Mouse (Mus musculus) stomach, postnatal 0 days (tissue): ENCODE results near the gene Rnf207. TPM values are rescaled to one million over a fixed set of nuclear protein-coding genes. Genes with fewer than 3 reads are reported as not detected.

ENCODE experiments used
- ATAC-seq: fragments of 200-750 bp; cut with Nextera tagmentation; 2 replicates; pipeline ENCODE4 v1.8.0; 2017; ENCODE audit not compliant: low FRiP score, low TSS enrichment
- DNase-seq: peaks from one replicate; pipeline ENCODE4 v3.0.0-alpha.2; 2016; ENCODE audit warnings: low spot score
- H3K27ac ChIP-seq: fragments of 300-500 bp; sonication (generic); replicated peaks from 2 replicates; pipeline ENCODE4 v1.5.1; 2014; ENCODE audit warnings: mild to moderate bottlenecking, control low read depth
- H3K27me3 ChIP-seq: fragments of 300-500 bp; sonication (generic); 2 replicates; pipeline ENCODE4 v1.6.1; 2014; ENCODE audit warnings: low read length; ENCODE audit not compliant: control insufficient read depth, insufficient read depth
- H3K36me3 ChIP-seq: fragments of 300-500 bp; sonication (generic); 2 replicates; pipeline ENCODE4 v1.6.1; 2014; ENCODE audit warnings: low read length, mixed read lengths; ENCODE audit not compliant: control insufficient read depth, insufficient read depth
- H3K4me1 ChIP-seq: fragments of 300-500 bp; sonication (generic); replicated peaks from 2 replicates; pipeline ENCODE4 v1.6.1; 2014; ENCODE audit warnings: antibody characterized with exemption; ENCODE audit not compliant: control insufficient read depth, insufficient read depth
- H3K4me2 ChIP-seq: fragments of 300-500 bp; sonication (generic); replicated peaks from 2 replicates; pipeline ENCODE4 v1.6.1; 2014; ENCODE audit warnings: low read depth, mild to moderate bottlenecking, control low read depth, moderate library complexity
- H3K4me3 ChIP-seq: fragments of 300-500 bp; sonication (generic); 2 replicates; pipeline ENCODE4 v1.5.1; 2014; ENCODE audit warnings: low read depth, low read length, control low read depth
- H3K9ac ChIP-seq: fragments of 300-500 bp; sonication (generic); 2 replicates; pipeline ENCODE4 v1.6.1; 2014; ENCODE audit warnings: mild to moderate bottlenecking, low read length, control low read depth, mixed read lengths
- H3K9me3 ChIP-seq: fragments of 300-500 bp; sonication (generic); 2 replicates; pipeline ENCODE4 v1.6.1; 2016; ENCODE audit warnings: low read length; ENCODE audit not compliant: control insufficient read depth
- CTCF ChIP-seq: IDR thresholded peaks from 2 replicates; pipeline ENCODE4 v1.5.1; 2016; ENCODE audit warnings: antibody characterized with exemption, low read depth, mild to moderate bottlenecking, moderate library complexity
- EP300 ChIP-seq: optimal IDR thresholded peaks from 2 replicates; pipeline ENCODE3; 2016; ENCODE audit warnings: antibody characterized with exemption
- WGBS: fragments of 180-500 bp; shearing (Covaris S2); extraction: QIAGEN DNeasy Blood & Tissue Kit; methylation state at CpG from one replicate; pipeline ENCODE4 v1.1.7; 2014; 5-methylcytosine and 5-hydroxymethylcytosine counted together
- polyA plus RNA-seq: library from polyadenylated mRNA; unstranded; fragments of >200 nt; fragmentation: Nextera tagmentation; extraction: Ambion mirVana; gene quantifications from 2 replicates; pipeline ENCODE4 v1.2.1, GENCODE M21; 2015

Gene Rnf207
- polyA plus RNA-seq, 1 experiment from 2014 or later: 0.46 TPM

DNA sequence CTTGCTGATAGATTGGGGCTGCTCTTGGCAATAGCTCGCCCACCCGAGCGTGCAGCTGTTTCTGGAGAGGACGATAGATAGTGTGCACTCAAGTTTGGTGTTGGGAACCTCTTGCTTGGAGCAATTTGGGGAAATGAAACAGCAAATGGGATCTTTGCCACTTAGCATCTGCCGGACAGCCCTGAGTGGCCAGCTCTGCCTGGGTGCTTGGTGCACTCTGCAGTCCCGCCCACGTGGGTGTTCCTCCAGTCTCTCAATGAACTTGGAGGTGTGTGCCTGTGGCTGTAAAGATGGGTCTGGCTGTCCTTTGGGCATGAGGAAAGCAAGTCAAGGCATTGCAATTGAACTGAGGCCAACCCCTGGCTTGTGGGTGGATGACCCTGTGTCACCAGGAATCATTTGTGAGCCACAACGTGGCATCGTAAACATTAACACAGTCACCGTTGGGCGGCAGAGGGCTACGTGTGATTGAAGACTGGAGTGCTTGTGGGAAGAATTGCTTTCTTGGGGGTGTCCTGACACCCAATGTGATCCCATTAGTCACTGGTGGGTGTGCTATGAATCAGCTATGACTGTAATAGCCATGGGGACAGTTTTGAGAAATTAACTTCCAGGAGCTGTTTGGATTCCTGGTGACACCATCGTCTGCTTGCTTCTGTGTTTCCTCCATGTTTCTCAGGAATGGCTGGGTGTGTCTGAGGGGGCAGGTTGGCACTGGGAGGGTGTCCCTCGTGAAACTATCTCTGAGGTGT lies 35.3 kb upstream of the Rnf207 start:
- Histone ChIP-seq H3K9me3 (no peaks in the 10 kb centered on the region), H3K27ac (no peak overlapping the region), H3K36me3 (no peaks in the 10 kb centered on the region), H3K4me1 (no peaks in the 10 kb centered on the region), H3K9ac (no peak overlapping the region), H3K4me2 (no peak overlapping the region), H3K4me3 (no peak overlapping the region), H3K27me3 (no peaks in the 10 kb centered on the region)
- TF ChIP-seq CTCF (no peak), EP300 (no peak)
- WGBS: 68% methylated on average over 14 of the region's 14 CpGs
- DNase-seq (no peak), ATAC-seq (no peak)

DNA sequence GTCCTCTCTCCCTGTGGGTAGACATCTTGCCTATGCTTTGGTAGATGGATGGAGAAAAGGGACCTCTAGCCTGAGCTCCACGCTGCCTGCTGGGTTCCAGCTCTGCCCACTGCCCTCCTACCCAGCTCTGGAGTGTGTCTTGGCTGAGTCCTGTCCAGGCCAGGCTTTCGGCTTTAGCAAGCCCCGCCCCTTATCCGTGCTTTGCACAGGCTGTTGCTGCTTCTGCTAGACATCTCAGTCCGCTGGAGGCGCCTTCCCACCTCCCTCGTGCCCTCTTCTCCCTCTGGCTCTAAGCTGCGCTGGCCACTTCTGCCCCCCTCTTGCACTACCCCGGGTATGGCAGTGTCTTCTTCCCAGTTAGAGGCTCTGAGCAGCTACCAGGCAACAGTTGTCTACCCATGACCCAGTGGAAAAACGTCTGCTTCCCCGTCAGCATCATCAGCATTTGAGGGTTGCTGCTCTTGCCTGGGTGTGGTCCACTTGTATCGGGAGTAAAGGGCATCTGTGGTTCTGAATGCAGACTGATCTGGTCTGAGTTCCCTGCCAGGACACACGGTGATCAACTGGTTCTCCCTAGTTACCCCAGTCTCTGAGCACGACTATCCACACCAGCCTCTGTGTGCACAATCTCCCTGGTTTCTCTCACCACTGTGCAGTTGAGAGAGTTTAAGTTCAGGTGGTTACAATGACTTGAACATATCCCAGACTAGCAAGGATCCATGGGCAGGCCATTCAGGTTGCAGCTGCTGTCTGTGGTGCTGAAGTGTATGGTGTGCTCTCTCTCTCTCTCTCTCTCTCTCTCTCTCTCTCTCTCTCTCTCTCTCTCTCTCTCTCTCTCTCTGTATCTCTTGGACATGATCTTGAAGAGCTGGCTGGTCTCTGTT lies 32.9 kb upstream of the Rnf207 start:
- ATAC-seq: 0 out of 2 replicates have a peak, but pooled peaks have one; percentile 33
- WGBS: 13% methylated on average over 11 of the region's 14 CpGs
- Histone ChIP-seq H3K36me3 (no peaks in the 10 kb centered on the region), H3K9ac (no peak overlapping the region), H3K27ac (no peak overlapping the region), H3K27me3 (no peaks in the 10 kb centered on the region), H3K4me3 (no peak overlapping the region), H3K9me3 (no peaks in the 10 kb centered on the region), H3K4me1 (no peaks in the 10 kb centered on the region), H3K4me2 (no peak overlapping the region)
- DNase-seq: peak; percentile 31
- TF ChIP-seq CTCF (no peak), EP300 (no peak)

- Histone ChIP-seq H3K4me2 (no peak overlapping the region), H3K9ac (no peak overlapping the region), H3K9me3 (no peaks in the 10 kb centered on the region), H3K27ac (no peak overlapping the region), H3K4me1 (no peaks in the 10 kb centered on the region), H3K27me3 (no peaks in the 10 kb centered on the region), H3K4me3 (no peak overlapping the region), H3K36me3 (no peaks in the 10 kb centered on the region)
- no peak for TF ChIP-seq EP300
- no peak for TF ChIP-seq CTCF
- DNase-seq (no peak), ATAC-seq (no peak)
- WGBS: 27% methylated on average over 8 of the region's 8 CpGs
Observed at GRCm38 (mm10) chr4:152350722-152351421, 32.1 kb upstream of the Rnf207 start.

DNA sequence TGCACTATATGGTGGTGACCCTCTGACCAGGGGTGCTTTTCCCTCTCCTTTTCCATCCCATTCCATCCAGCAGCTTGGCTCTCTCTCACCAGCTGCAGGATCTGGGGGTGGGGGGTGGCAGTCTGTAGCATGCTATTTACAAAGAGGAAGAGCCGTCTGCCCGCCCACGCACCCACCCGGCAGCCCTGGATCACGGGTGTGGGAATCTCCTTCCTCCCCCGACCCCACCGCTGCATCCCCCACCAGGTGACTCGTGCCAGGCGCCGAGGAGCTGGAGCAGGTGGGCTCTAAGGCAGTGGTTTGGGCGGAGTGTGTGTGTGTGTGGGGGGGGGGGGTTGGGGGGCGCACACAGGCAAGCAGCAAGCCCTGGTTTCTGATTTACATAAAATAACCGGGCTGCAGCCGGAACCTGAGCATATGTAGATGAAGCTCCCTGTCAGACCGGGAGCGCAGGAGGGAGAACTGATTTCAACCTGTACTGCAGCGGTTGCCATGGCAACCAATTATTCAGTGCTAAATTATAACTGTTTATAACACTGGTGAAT lies 31.1 kb upstream of the Rnf207 start:
- Histone ChIP-seq H3K9ac (no peak overlapping the region), H3K4me3 (no peak overlapping the region), H3K27ac (no peak overlapping the region), H3K36me3 (no peaks in the 10 kb centered on the region), H3K9me3 (no peaks in the 10 kb centered on the region), H3K27me3 (no peaks in the 10 kb centered on the region), H3K4me2 (no peak overlapping the region), H3K4me1 (no peaks in the 10 kb centered on the region)
- WGBS: 5% methylated on average over 17 of the region's 17 CpGs
- DNase-seq (no peak), ATAC-seq (no peak)
- TF ChIP-seq CTCF (no peak), EP300 (no peak)

GRCm38 (mm10) chr4:152345120-152345889 lies 26.5 kb upstream of the Rnf207 start:
- no peak overlapping the region for H3K4me2 ChIP-seq
- TF ChIP-seq CTCF (no peak), EP300 (no peak)
- no peaks in the 10 kb centered on the region for H3K27me3 ChIP-seq
- no peaks in the 10 kb centered on the region for H3K4me1 ChIP-seq
- no peaks in the 10 kb centered on the region for H3K9me3 ChIP-seq
- H3K4me3 ChIP-seq: no peak overlapping the region
- H3K36me3 ChIP-seq: no peaks in the 10 kb centered on the region
- ATAC-seq: peak; percentile 45; the same call in 1 of the 2 replicates
- H3K27ac ChIP-seq: no peak overlapping the region
- WGBS: 41% methylated on average over 7 of the region's 7 CpGs
- no peak overlapping the region for H3K9ac ChIP-seq
- peak; percentile 35 for DNase-seq
